Mouse (Mus musculus) liver, adult 2 months (tissue): Measurements from ENCODE around the gene Ift122.

Experiments used
- CTCF ChIP-seq: fragments of 200-500 bp; IDR thresholded peaks from 2 replicates; pipeline ENCODE4 v1.5.1; 2011; ENCODE audit warnings: low read depth, low read length, control low read depth
- POLR2A ChIP-seq: fragments of 200-500 bp; IDR thresholded peaks from 2 replicates; pipeline ENCODE4 v1.6.1; 2011; ENCODE audit warnings: low read length, control low read depth; ENCODE audit not compliant: insufficient read depth; ENCODE audit errors: extremely low read depth

- no peak for TF ChIP-seq CTCF
- no peak for TF ChIP-seq POLR2A
Observed at GRCm38 (mm10) chr6:115863340-115863841, 10.1 kb downstream of the Ift122 start.
